Comparison of ENCODE assay signal across 8 mouse cellular contexts in genomic region chr9:40391852-40392695, GRCm38 (mm10).
DNase-seq lines count a peak whose midpoint lies in the region; ATAC-seq lines count a peak whose summit lies in the region.

No protein-coding gene starts in this region.

- no peaks in the 10 kb centered on the region for H3K36me3 ChIP-seq in lung, embryonic 16.5 days (ENCODE audit: control insufficient read depth, insufficient read depth, low read length)
- no peaks in the 10 kb centered on the region for H3K36me3 ChIP-seq in midbrain, embryonic 14.5 days (ENCODE audit: control insufficient read depth, insufficient read depth, low read length)

- no peak overlapping the region for H3K27ac ChIP-seq in lung, embryonic 16.5 days (ENCODE audit: low read length)
- peak overlapping the region; percentile 85 for H3K27ac ChIP-seq in midbrain, embryonic 14.5 days (replicated peaks; ENCODE audit: low read depth, low read length)

- H3K9me3 ChIP-seq in lung, embryonic 16.5 days (ENCODE audit: control insufficient read depth, low read length), result no peaks in the 10 kb centered on the region
- no peaks in the 10 kb centered on the region for H3K9me3 ChIP-seq in midbrain, embryonic 14.5 days (ENCODE audit: control insufficient read depth, low read length)

- DNase-seq in lung, postnatal 14 days, result no peak
- DNase-seq in cerebellum, postnatal 14 days, result peak; percentile 71 to 73
- peak; percentile 85 to 86 for DNase-seq in frontal cortex, postnatal 36 days (ENCODE audit: low spot score in 2 of 2)
- peak; percentile 73 for DNase-seq in left cerebral cortex, adult 11 months (ENCODE audit: low spot score)
- peak; percentile 87 for DNase-seq in midbrain, embryonic 14.5 days
- DNase-seq in thymus, postnatal 0 days (ENCODE audit: low spot score), result no peak
- no peak for DNase-seq in kidney, adult 9 months

- 0 out of 2 replicates have a peak overlapping the region, but pooled peaks have one; percentile 12 for H3K9ac ChIP-seq in lung, embryonic 16.5 days (ENCODE audit: low read length)
- peak overlapping the region; percentile 32 for H3K9ac ChIP-seq in midbrain, embryonic 14.5 days (replicated peaks; ENCODE audit: low read length)

- peaks cover 5% of the 10 kb centered on the region; the same call in 1 of the 2 replicates for H3K4me1 ChIP-seq in lung, embryonic 16.5 days (replicated peaks; ENCODE audit: control insufficient read depth, insufficient read depth, low read length)
- peaks cover 17% of the 10 kb centered on the region for H3K4me1 ChIP-seq in midbrain, embryonic 14.5 days (ENCODE audit: control insufficient read depth, insufficient read depth, low read length)

- WGBS in lung, embryonic 16.5 days, result 33% methylated on average over 20 of the region's 20 CpGs
- 15% methylated on average over 20 of the region's 20 CpGs for WGBS in midbrain, embryonic 14.5 days

- H3K4me3 ChIP-seq in lung, embryonic 16.5 days (ENCODE audit: low read length), result no peak overlapping the region
- peak overlapping the region; percentile 12 for H3K4me3 ChIP-seq in midbrain, embryonic 14.5 days (replicated peaks; ENCODE audit: low read depth, low read length)

- H3K27me3 ChIP-seq in lung, embryonic 16.5 days (ENCODE audit: control insufficient read depth, insufficient read depth, low read depth, low read length), result no peaks in the 10 kb centered on the region
- no peaks in the 10 kb centered on the region for H3K27me3 ChIP-seq in midbrain, embryonic 14.5 days (ENCODE audit: control insufficient read depth, insufficient read depth, low read length)

- H3K4me2 ChIP-seq in lung, embryonic 16.5 days (ENCODE audit: low read depth, low read length), result peak overlapping the region; percentile 19; the same call in 1 of the 2 replicates
- H3K4me2 ChIP-seq in midbrain, embryonic 14.5 days (ENCODE audit: low read length), result peak overlapping the region; percentile 47

- peak; percentile 71 for ATAC-seq in lung, embryonic 16.5 days (ENCODE audit: low read depth)
- ATAC-seq in midbrain, embryonic 14.5 days (ENCODE audit: low FRiP score, low TSS enrichment), result peak; percentile 85

Comparison
In these comparisons a context has a peak if more than half of its experiments do, and no peak if none do; other contexts are left out.
1. DNase-seq: peak in cerebellum, postnatal 14 days (2 of 2), frontal cortex, postnatal 36 days (2 of 2), left cerebral cortex, adult 11 months (single experiment) and midbrain, embryonic 14.5 days (single experiment); none in lung, postnatal 14 days (single experiment), thymus, postnatal 0 days (single experiment) and kidney, adult 9 months (single experiment).